Mouse (Mus musculus): ENCODE data around the gene Prrt1.
A peak's percentile ranks its signal among the peaks of the same experiment; 100 is the strongest.

Prrt1 gene

DNA sequence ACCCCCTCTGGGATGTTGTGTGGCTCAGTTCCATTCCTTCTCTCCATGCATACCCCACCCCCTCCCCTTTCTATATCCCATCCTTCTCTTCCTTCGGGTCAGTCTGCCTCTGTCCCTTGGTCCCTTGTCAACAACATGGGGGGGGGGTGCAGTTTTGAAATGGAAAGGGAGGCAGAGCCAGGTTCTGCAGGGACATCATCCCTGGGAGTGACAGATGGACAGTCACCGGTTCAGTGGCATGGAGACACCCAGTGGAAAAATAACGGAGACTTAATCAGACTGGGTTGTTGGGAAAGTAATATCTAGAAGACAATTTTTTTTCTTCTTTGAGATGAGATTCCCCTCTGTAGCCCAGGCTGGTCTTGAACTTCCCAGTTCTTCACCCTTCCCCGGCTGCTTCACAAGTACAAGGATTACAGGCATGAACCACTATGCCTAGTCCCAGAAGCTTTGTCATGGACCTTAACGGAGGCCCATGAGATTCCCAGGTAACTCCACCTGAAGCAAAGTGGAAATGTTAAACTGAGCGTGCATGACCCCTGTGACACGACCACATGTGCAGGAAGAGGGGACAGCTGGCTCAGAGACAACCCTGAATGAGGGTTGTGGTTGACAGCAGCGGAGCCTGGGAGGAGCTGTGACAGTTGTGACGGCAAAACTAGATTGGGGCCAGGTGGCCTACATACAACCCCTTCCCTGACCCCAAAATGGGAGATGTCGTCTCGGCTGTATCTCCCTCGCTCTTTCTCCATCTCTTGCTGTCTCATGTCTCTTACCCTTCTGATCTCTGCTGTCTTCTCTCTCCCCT lies 667 bp downstream of the Prrt1 start:
- no peak for DNase-seq

DNA sequence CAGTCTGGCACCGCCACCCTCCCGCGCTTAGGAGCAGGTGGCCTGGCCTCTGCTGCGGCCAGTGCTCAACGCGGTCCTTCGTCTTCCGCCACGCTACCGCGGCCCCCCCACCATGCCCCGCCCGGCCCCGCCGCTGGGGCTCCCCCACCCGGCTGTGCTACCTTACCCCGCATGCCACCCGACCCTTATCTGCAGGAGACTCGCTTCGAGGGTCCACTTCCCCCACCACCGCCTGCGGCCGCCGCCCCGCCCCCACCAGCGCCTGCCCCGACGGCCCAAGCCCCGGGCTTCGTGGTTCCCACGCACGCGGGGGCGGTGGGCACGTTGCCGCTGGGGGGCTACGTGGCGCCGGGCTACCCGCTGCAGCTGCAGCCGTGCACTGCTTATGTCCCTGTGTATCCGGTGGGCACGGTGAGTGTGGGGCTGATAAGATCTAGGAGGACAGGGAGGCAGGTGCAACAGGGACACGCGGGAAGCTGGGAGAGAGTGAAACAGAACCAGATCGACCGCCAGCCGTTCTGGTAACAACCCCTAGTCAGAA lies 1.5 kb downstream of the Prrt1 start:
- no peak for DNase-seq

DNA sequence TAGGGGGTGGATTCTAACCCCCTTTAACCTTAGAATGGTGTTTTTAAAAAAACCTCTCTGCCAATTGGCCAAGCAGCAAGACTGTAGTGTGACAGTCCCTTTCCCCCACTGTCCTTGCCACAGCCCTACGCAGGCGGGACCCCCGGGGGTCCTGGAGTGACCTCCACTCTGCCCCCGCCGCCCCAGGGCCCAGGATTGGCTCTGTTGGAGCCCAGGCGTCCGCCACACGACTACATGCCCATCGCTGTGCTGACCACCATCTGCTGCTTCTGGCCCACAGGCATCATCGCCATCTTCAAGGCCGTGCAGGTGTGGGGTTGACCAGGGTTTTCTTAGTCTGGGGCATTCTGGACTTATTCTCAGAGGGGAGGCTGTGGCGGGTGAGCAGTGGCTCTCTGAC lies 2.3 kb downstream of the Prrt1 start:
- no peak for DNase-seq

- peak; percentile 88 for DNase-seq
These were observed 2.9 kb downstream of the Prrt1 start for GRCm38 (mm10) chr17:34632261-34632691.

DNA sequence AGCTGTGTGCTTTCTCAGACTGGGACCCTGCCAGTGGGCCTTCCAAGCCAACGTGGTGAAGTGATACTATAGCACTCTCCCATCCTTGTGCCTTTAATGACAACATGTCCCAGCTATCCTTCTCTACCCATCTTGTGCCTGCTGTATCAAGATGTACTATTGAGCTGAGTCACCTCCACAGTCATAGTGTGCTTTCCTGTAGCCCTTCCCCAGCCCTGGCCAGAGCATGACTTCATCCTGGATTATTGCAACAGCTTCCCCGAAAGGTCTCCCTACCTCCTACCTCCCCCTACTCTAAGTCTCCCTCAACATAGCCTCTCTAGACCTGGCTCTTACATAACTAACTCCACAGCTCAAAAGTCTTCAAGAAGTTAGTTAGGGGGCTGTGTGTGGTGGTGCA lies 6.3 kb downstream of the Prrt1 start:
- no peak for DNase-seq

DNA sequence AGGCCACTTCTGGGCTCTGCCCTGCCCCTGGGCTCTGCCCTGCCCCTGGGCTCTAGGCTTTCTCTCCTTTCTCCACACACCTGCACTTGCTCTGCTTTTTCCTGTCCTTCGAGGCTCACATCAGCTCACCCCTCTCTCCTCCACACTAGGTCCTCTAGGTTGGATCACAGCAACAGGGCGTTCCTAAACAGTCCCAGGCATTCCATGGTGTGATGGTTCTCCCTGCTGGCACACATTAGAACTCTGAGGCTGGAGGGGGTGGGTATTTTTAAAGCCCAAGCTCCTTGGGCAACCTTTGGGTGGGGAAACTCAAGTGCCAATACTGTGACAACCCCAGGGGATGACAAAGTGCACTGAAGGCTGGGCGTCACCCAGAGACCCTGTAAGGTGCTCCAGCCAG lies 8.1 kb downstream of the Prrt1 start:
- DNase-seq, result no peak

GRCm38 (mm10) chr17:34639461-34640255 lies 10.3 kb downstream of the Prrt1 start:
- DNase-seq, result no peak

DNA sequence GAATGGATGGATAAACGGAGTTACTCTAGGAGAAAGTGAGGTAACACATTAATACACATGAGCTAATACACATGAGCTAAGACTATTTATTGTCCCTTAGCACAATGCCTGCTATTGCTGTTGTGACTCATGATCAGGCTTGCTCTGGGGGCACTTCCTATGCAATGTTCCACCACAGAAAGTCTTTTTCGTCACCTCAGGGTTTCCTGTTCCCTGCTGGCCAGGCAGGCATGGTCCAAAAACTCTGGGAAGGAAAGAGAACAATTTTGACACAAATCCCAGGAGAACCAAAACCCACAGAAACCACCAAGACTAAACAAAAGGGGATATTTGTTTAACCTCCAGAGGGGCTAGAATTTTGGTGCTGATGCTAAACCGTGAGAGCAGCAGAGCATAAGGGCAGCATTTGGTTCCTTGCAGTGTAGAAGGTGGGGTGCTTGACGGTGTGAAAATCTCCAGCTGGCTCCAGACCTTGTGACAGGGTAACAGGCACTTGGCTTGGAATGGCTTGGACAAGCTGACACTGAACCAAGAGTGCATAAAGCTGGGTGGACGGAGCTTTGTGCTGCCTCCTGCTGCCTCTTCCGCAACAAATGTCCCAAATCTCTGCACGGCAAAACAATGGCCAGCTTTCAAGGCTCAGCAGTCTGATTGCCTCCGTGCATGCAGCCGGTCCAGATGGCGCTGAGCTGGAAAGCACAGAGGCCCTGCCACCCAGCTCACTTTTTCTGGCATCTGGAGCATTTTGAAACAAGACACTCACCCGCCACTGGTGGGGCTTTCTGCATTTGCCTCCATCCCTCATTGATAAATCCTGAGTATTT lies 11.7 kb downstream of the Prrt1 start:
- no peak for DNase-seq

DNA sequence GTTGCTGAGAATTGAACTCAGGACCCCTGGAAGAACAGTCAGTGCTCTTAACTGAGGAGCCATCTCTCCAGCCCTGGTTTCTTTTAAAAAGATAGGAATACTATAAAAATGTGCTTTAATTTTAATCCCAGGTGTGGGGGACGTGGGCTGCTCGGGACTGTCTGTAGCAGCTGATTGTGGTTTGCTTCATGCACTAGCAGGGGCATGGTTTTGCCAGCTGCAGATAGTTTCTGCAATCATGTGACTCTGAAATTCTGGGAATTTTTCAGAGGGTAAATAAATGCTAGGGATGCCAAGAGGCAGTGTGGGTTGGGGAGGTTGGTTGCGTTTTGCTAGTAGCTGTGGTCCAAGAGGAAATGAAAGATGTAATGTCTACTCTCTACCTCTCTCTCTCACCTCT lies 12.6 kb downstream of the Prrt1 start:
- no peak for DNase-seq

DNA sequence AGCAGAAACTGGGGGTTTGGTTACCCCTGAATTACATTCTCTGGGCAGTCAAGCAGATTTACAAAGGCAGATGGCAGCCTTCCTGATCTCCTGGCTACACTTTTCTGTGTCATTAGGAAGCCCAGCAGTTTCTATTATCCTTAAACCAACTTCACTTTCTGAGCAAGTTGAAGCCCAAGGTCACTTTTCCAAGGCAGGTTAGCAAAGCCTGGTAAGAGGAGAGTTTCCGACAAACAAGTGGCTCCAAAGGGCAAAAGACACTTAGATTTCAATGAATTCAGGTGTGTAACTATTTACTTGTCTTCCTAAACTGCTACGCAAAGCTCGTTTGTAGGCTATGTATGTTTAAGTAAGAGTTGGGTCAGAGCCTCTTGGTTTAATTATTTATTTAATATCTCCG lies 14.0 kb downstream of the Prrt1 start:
- DNase-seq, result no peak

GRCm38 (mm10) chr17:34643944-34644343 lies 14.6 kb downstream of the Prrt1 start:
- no peak for DNase-seq

DNA sequence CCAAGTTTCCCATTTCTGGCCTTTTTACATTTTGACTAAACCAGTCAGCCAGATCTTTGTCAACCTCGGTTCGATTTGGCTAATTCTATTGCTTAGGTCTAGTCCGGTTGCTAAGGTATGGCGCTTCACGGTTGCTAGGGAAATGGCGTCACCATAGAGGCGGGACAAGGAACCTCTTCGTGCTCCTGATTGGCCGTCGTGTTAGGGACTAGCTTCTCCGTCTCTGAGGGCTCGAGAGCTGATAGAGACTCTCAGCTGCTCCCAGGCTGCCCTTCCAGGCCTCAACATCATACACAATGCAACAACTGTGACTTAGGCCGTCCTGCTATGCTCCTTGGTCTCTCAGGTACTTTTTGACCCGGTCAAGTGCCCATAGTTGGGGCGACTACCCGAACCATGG lies 15.3 kb downstream of the Prrt1 start, which contains the start of gene Fkbpl:
TSS of gene Fkbpl (plus strand) at position 157 of the 400 bp plus-strand sequence.
- peak; percentile 99 for DNase-seq

GRCm38 (mm10) chr17:34645256-34645829 lies 16.0 kb downstream of the Prrt1 start:
- no peak for DNase-seq

- no peak for DNase-seq
These were observed 16.6 kb downstream of the Prrt1 start for GRCm38 (mm10) chr17:34645831-34646511.

GRCm38 (mm10) chr17:34646906-34647787 lies 17.8 kb downstream of the Prrt1 start, which contains the start of gene Atf6b:
Atf6b (plus strand) TSS chr17:34647146.
- peak; percentile 99 for DNase-seq

DNA sequence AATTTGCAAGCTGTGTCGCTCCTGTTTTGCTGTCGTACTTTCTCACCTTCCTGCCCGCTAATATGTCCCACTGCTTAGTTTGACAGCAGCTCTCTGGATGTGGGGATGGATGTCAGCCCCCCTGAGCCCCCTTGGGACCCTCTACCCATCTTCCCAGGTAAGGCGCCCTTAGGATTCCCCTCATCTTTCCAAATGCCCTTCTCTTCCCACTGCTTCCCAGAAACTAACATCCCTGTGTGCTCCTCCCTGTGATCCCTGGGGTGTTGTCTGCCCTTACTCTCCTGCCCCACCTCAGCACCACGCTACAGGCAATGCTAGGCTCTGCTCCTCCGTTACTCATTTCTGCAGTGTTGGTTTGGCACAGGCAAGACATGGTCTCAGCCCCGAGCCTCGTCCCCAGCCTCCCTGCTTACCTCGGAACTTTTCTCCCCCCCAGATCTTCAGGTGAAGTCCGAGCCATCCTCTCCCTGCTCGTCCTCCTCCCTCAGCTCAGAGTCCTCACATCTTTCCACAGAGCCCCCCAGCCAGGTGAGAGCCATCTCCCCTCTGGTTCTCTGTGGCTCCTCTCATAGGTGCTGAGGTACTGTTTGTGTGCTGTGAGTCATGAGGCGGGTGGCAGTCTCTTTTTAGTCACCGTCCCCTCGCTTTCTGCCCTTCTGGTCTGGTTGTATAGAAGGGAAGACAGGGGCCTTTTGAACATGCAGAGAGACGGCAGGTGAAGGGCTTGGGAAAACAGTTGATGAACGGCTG lies 19.0 kb downstream of the Prrt1 start:
- DNase-seq, result no peak

GRCm38 (mm10) chr17:34649106-34649864 lies 20.0 kb downstream of the Prrt1 start:
- DNase-seq, result no peak

- DNase-seq, result no peak
These were observed 21.4 kb downstream of the Prrt1 start for GRCm38 (mm10) chr17:34650781-34651180.

Measured in lung, postnatal 36 days (tissue).